Mouse (Mus musculus) spleen, adult 10 weeks (tissue): Measurements from ENCODE around the gene AC131692.1. TPM values are rescaled to one million over a fixed set of nuclear protein-coding genes. Genes with fewer than 3 reads are reported as not detected.

ENCODE experiments used
- polyA plus RNA-seq: library from polyadenylated mRNA; stranded (reverse); fragments of 350-450 nt; fragmentation: Illumina TruSeq; extraction: RNeasy Lipid Tissue Mini Kit (QIAGEN cat#74804); gene quantifications from one replicate; pipeline ENCODE4 v1.2.3, GENCODE M21; 2015; ENCODE audit warnings: low replicate concordance; ENCODE audit not compliant: insufficient read depth

Gene AC131692.1
- polyA plus RNA-seq, result 0.47 TPM

GRCm38 (mm10) chr19:6094119-6094518 lies at the start of gene AC131692.1:
TSS of gene AC131692.1 (plus strand) at chr19:6094419.

GRCm38 (mm10) chr19:6046294-6047153 lies 47.7 kb upstream of the AC131692.1 start, which contains the start of gene Syvn1:
TSS of gene Syvn1 (plus strand) at chr19:6046576.

GRCm38 (mm10) chr19:6057313-6058096 lies 36.7 kb upstream of the AC131692.1 start, which contains the start of the genes Mrpl49 and Fau:
TSS of gene Mrpl49 (minus strand) at chr19:6057785.
TSS of gene Fau (plus strand) at chr19:6057844.

GRCm38 (mm10) chr19:6061021-6061533 lies 33.1 kb upstream of the AC131692.1 start, which contains the start of gene Znhit2:
TSS of gene Znhit2 (plus strand) at chr19:6061192.

GRCm38 (mm10) chr19:6067724-6068415 lies 26.3 kb upstream of the AC131692.1 start, which contains the start of gene Tm7sf2:
TSS of gene Tm7sf2 (minus strand) at chr19:6068373.

GRCm38 (mm10) chr19:6076564-6077393 lies 17.4 kb upstream of the AC131692.1 start, which contains the start of gene Vps51:
TSS of gene Vps51 (minus strand) at chr19:6077231.

GRCm38 (mm10) chr19:6079983-6080480 lies 14.2 kb upstream of the AC131692.1 start, which contains the start of gene Tmem262:
TSS of gene Tmem262 (plus strand) at chr19:6080033.

GRCm38 (mm10) chr19:6082156-6082555 lies 12.1 kb upstream of the AC131692.1 start, which contains the start of gene Gm28374:
TSS of gene Gm28374 (minus strand) at chr19:6082256.

GRCm38 (mm10) chr19:6084478-6085248 lies 9.6 kb upstream of the AC131692.1 start, which contains the start of the genes Zfpl1 and Cdca5:
TSS of gene Zfpl1 (minus strand) at chr19:6084956.
TSS of gene Cdca5 (plus strand) at chr19:6084983.

GRCm38 (mm10) chr19:6105586-6105985 lies 11.4 kb downstream of the AC131692.1 start, which contains the start of gene Naaladl1:
TSS of gene Naaladl1 (plus strand) at chr19:6105782.

GRCm38 (mm10) chr19:6117986-6118676 lies 23.9 kb downstream of the AC131692.1 start, which contains the start of gene Sac3d1:
TSS of gene Sac3d1 (minus strand) at chr19:6118650.

GRCm38 (mm10) chr19:6127760-6128341 lies 33.6 kb downstream of the AC131692.1 start, which contains the start of gene Snx15:
TSS of gene Snx15 (minus strand) at chr19:6128304.

GRCm38 (mm10) chr19:6140678-6141393 lies 46.6 kb downstream of the AC131692.1 start, which contains the start of gene Batf2:
TSS of gene Batf2 (plus strand) at chr19:6140983.

GRCm38 (mm10) chr19:6141394-6141749 lies 47.2 kb downstream of the AC131692.1 start, which contains the start of gene Arl2:
TSS of gene Arl2 (minus strand) at chr19:6141548.

